Mouse (Mus musculus): ENCODE results near the gene Cenpx. TPM values are rescaled to one million over a fixed set of nuclear protein-coding genes. Genes with fewer than 3 reads are reported as not detected.

Cenpx gene
- total RNA-seq, 2 experiments from 2014 or later, result 99.2 to 151 TPM

DNA sequence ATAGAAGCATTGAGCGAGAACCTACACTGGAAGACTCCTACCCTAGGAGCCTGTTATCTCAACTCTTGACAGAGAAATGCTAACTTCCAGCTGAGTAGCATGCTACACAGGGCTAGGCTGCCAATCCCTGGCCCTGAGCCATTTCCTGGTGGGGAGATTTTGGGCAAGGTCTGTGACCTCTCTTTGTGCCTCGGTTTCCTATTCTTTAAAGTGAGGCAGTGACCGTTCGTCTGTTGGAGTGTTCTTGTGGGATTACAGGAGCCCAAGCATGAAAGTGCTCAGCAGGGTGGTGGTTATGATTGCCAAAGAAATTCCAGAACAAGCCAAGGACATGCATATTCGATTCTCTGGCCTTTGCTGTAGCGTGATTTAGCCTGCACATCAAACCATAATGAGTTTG is 50.8 kb downstream of the Cenpx start:
- ATAC-seq (replicated peaks; ENCODE audit: poor library complexity, severe bottlenecking), result no peak

GRCm38 (mm10) chr11:120661076-120661460 is 52.5 kb downstream of the Cenpx start, which contains the start of gene Notum:
Notum (minus strand) TSS chr11:120661175.
- ATAC-seq (replicated peaks; ENCODE audit: poor library complexity, severe bottlenecking), result no peak

Other genes starting within 250 kb of the Cenpx start
- 11.7 and 15.1 TPM in 2 replicates for gene Arl16, start 246.1 kb downstream of the Cenpx start, total RNA-seq (2014; fragmentation: Nextera tagmentation)
- 19.2 and 22.4 TPM in 2 replicates for gene Arl16, start 246.1 kb downstream of the Cenpx start, total RNA-seq (2017)
- gene Mrpl12, start 229.1 kb downstream of the Cenpx start, total RNA-seq (2014; fragmentation: Nextera tagmentation), result 113 and 121 TPM in 2 replicates
- 131 and 159 TPM in 2 replicates for gene Mrpl12, start 229.1 kb downstream of the Cenpx start, total RNA-seq (2017)
- gene Slc25a10, start 221.9 kb downstream of the Cenpx start, total RNA-seq (2014; fragmentation: Nextera tagmentation), result 20.6 and 21.3 TPM in 2 replicates
- gene Slc25a10, start 221.9 kb downstream of the Cenpx start, total RNA-seq (2017), result 20.5 and 26.2 TPM in 2 replicates
- not detected in 2 replicates for gene Gcgr, start 183.0 kb downstream of the Cenpx start, total RNA-seq (2014; fragmentation: Nextera tagmentation)
- not detected in 2 replicates for gene Gcgr, start 183.0 kb downstream of the Cenpx start, total RNA-seq (2017)
- gene Mcrip1, start 164.0 kb downstream of the Cenpx start, total RNA-seq (2014; fragmentation: Nextera tagmentation), result 64.7 and 75.8 TPM in 2 replicates
- gene Mcrip1, start 164.0 kb downstream of the Cenpx start, total RNA-seq (2017), result 23.1 and 23.4 TPM in 2 replicates
- gene Ppp1r27, start 162.6 kb downstream of the Cenpx start, total RNA-seq (2014; fragmentation: Nextera tagmentation), result not detected in 2 replicates
- not detected in 2 replicates for gene Ppp1r27, start 162.6 kb downstream of the Cenpx start, total RNA-seq (2017)
- 864 and 921 TPM in 2 replicates for gene P4hb, start 140.5 kb downstream of the Cenpx start, total RNA-seq (2014; fragmentation: Nextera tagmentation)
- 1,372 and 1,702 TPM in 2 replicates for gene P4hb, start 140.5 kb downstream of the Cenpx start, total RNA-seq (2017)
- gene Arhgdia, start 132.1 kb downstream of the Cenpx start, total RNA-seq (2014; fragmentation: Nextera tagmentation), result 514 and 552 TPM in 2 replicates
- 163 and 168 TPM in 2 replicates for gene Arhgdia, start 132.1 kb downstream of the Cenpx start, total RNA-seq (2017)
- gene Alyref, start 115.4 kb downstream of the Cenpx start, total RNA-seq (2014; fragmentation: Nextera tagmentation), result 161 and 171 TPM in 2 replicates
- 315 and 430 TPM in 2 replicates for gene Alyref, start 115.4 kb downstream of the Cenpx start, total RNA-seq (2017)
- gene Anapc11, start 115.3 kb downstream of the Cenpx start, total RNA-seq (2014; fragmentation: Nextera tagmentation), result 80.9 and 96.2 TPM in 2 replicates
- gene Anapc11, start 115.3 kb downstream of the Cenpx start, total RNA-seq (2017), result 26.9 and 27.0 TPM in 2 replicates
- gene Npb, start 105.3 kb downstream of the Cenpx start, total RNA-seq (2014; fragmentation: Nextera tagmentation), result not detected in 2 replicates
- gene Npb, start 105.3 kb downstream of the Cenpx start, total RNA-seq (2017), result not detected in 2 replicates
- 48.1 and 70.3 TPM in 2 replicates for gene Pcyt2, start 95.8 kb downstream of the Cenpx start, total RNA-seq (2014; fragmentation: Nextera tagmentation)
- 21.9 and 35.5 TPM in 2 replicates for gene Pcyt2, start 95.8 kb downstream of the Cenpx start, total RNA-seq (2017)
- gene Sirt7, start 88.5 kb downstream of the Cenpx start, total RNA-seq (2014; fragmentation: Nextera tagmentation), result 66.1 and 81.1 TPM in 2 replicates
- gene Sirt7, start 88.5 kb downstream of the Cenpx start, total RNA-seq (2017), result 57.4 and 75.0 TPM in 2 replicates
- 28.7 and 37.0 TPM in 2 replicates for gene Mafg, start 80.1 kb downstream of the Cenpx start, total RNA-seq (2014; fragmentation: Nextera tagmentation)
- 30.2 and 36.6 TPM in 2 replicates for gene Mafg, start 80.1 kb downstream of the Cenpx start, total RNA-seq (2017)
- 14.6 and 15.9 TPM in 2 replicates for gene Pycr1, start 70.0 kb downstream of the Cenpx start, total RNA-seq (2014; fragmentation: Nextera tagmentation)
- 4.6 and 8.9 TPM in 2 replicates for gene Pycr1, start 70.0 kb downstream of the Cenpx start, total RNA-seq (2017)
- not detected in 2 replicates for gene Myadml2, start 65.6 kb downstream of the Cenpx start, total RNA-seq (2014; fragmentation: Nextera tagmentation)
- 0.69 and 1.9 TPM in 2 replicates for gene Myadml2, start 65.6 kb downstream of the Cenpx start, total RNA-seq (2017)
- not detected in 2 replicates for gene Notum, start 52.6 kb downstream of the Cenpx start, total RNA-seq (2014; fragmentation: Nextera tagmentation)
- not detected in 2 replicates for gene Notum, start 52.6 kb downstream of the Cenpx start, total RNA-seq (2017)
- 44.6 and 84.7 TPM in 2 replicates for gene Aspscr1, start 40.8 kb downstream of the Cenpx start, total RNA-seq (2014; fragmentation: Nextera tagmentation)
- 29.0 and 33.5 TPM in 2 replicates for gene Aspscr1, start 40.8 kb downstream of the Cenpx start, total RNA-seq (2017)
- gene Lrrc45, start 187 bp upstream of the Cenpx start, total RNA-seq (2014; fragmentation: Nextera tagmentation), result 16.7 and 35.0 TPM in 2 replicates
- gene Lrrc45, start 187 bp upstream of the Cenpx start, total RNA-seq (2017), result 30.6 and 46.2 TPM in 2 replicates
- 2.1 and 5.1 TPM in 2 replicates for gene Rac3, start 7.7 kb upstream of the Cenpx start, total RNA-seq (2014; fragmentation: Nextera tagmentation)
- gene Rac3, start 7.7 kb upstream of the Cenpx start, total RNA-seq (2017), result 1.1 TPM in 2 replicates
- gene Dcxr, start 13.5 kb upstream of the Cenpx start, total RNA-seq (2014; fragmentation: Nextera tagmentation), result 15.9 and 24.1 TPM in 2 replicates
- gene Dcxr, start 13.5 kb upstream of the Cenpx start, total RNA-seq (2017), result 14.5 and 18.6 TPM in 2 replicates
- not detected in 2 replicates for gene Cbr2, start 18.4 kb upstream of the Cenpx start, total RNA-seq (2014; fragmentation: Nextera tagmentation)
- gene Cbr2, start 18.4 kb upstream of the Cenpx start, total RNA-seq (2017), result not detected in 2 replicates
- 12.8 and 179 TPM in 2 replicates for gene Hmga1b, start 49.1 kb upstream of the Cenpx start, total RNA-seq (2014; fragmentation: Nextera tagmentation)
- gene Hmga1b, start 49.1 kb upstream of the Cenpx start, total RNA-seq (2017), result 16.3 and 157 TPM in 2 replicates
- gene Rfng, start 70.5 kb upstream of the Cenpx start, total RNA-seq (2014; fragmentation: Nextera tagmentation), result 23.8 TPM in 2 replicates
- 3.1 and 4.7 TPM in 2 replicates for gene Rfng, start 70.5 kb upstream of the Cenpx start, total RNA-seq (2017)
- gene Gps1, start 70.5 kb upstream of the Cenpx start, total RNA-seq (2014; fragmentation: Nextera tagmentation), result 82.5 and 83.6 TPM in 2 replicates
- 91.8 and 116 TPM in 2 replicates for gene Gps1, start 70.5 kb upstream of the Cenpx start, total RNA-seq (2017)
- gene Dus1l, start 82.7 kb upstream of the Cenpx start, total RNA-seq (2014; fragmentation: Nextera tagmentation), result 48.2 and 60.7 TPM in 2 replicates
- gene Dus1l, start 82.7 kb upstream of the Cenpx start, total RNA-seq (2017), result 63.0 and 74.8 TPM in 2 replicates
- 79.3 and 146 TPM in 2 replicates for gene Fasn, start 110.8 kb upstream of the Cenpx start, total RNA-seq (2014; fragmentation: Nextera tagmentation)
- 45.2 and 59.7 TPM in 2 replicates for gene Fasn, start 110.8 kb upstream of the Cenpx start, total RNA-seq (2017)
- gene Ccdc57, start 219.1 kb upstream of the Cenpx start, total RNA-seq (2014; fragmentation: Nextera tagmentation), result 4.6 and 5.2 TPM in 2 replicates
- 5.6 and 6.9 TPM in 2 replicates for gene Ccdc57, start 219.1 kb upstream of the Cenpx start, total RNA-seq (2017)
- 5.0 and 11.3 TPM in 2 replicates for gene Slc16a3, start 234.7 kb upstream of the Cenpx start, total RNA-seq (2014; fragmentation: Nextera tagmentation)
- gene Slc16a3, start 234.7 kb upstream of the Cenpx start, total RNA-seq (2017), result 4.1 and 4.7 TPM in 2 replicates